In the genomic region with DNA sequence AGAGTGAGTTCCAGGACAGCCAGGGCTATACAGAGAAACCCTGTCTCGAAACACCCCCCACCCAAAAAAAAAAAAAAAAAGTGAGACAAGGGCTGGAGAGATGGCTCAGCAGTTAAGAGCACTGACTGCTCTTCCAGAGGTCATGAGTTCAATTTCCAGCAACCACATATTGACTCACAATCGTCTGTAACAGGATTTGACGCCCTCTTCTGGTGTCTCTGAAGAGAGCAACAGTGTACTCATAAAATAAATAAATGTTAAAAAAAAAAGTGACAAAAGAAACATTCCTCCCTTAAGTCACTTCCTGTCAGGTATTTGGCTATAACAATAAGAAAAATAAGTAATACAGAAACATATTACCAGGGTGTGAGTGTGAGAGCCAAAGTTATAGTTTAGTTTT, we compare ENCODE assay signal across 24 mouse cellular contexts. TPM values are rescaled to one million over a fixed set of nuclear protein-coding genes. Genes with fewer than 3 reads are reported as not detected.
DNase-seq lines count a peak whose midpoint lies in the region; ATAC-seq and TF ChIP-seq lines count a peak whose summit lies in the region.
"Had no signal": no experiment of that assay in that cellular context is flagged by ENCODE, and none has a peak within 500 bp of the region (broad histone marks: within the 10 kb centered on the region; RNA-seq: fewer than 3 reads in every experiment).

No protein-coding gene starts in this region.

- peak; percentile 49 for TF ChIP-seq CTCF in intestine, postnatal 0 days (IDR thresholded peaks at IDR 0.05; ENCODE audit: low read depth)
- TF ChIP-seq CTCF in MEL (IDR thresholded peaks at IDR 0.05 in 2 of 3, conservative IDR thresholded peaks at IDR 0.05 in 1 of 3; ENCODE audit: control insufficient read depth in 1 of 3, insufficient read depth in 1 of 3, low read depth in 2 of 3, low read length in 3 of 3, poor library complexity in 1 of 3, severe bottlenecking in 1 of 3) = peak in 1 of 3 experiments; percentile 19; a peak in 2 of 6 replicates

- TF ChIP-seq RAD21 in MEL (IDR thresholded peaks at IDR 0.05; ENCODE audit: low read depth, low read length) = peak; percentile 18; the same call in 1 of the 2 replicates

- no peaks in the 10 kb centered on the region for H3K4me1 ChIP-seq in intestine, postnatal 0 days (replicated peaks; ENCODE audit: control insufficient read depth, insufficient read depth, low read length)
- H3K4me1 ChIP-seq in intestine, embryonic 16.5 days (ENCODE audit: control insufficient read depth, insufficient read depth, low read length) = no peaks in the 10 kb centered on the region
- peaks cover 0 to 9% of the 10 kb centered on the region in 2 experiments; a peak in 2 of 4 replicates for H3K4me1 ChIP-seq in MEL (ENCODE audit: control insufficient read depth in 1 of 2, insufficient read depth in 2 of 2, low read length in 2 of 2)
- H3K4me1 ChIP-seq in neural tube, embryonic 15.5 days = peaks cover 5% of the 10 kb centered on the region; the same call in 1 of the 2 replicates
- H3K4me1 ChIP-seq: liver, embryonic 15.5 days; neural tube, embryonic 12.5 days had no signal

- no peaks in the 10 kb centered on the region for H3K27me3 ChIP-seq in intestine, postnatal 0 days (replicated peaks; ENCODE audit: control insufficient read depth, insufficient read depth, low read length)
- no peaks in the 10 kb centered on the region for H3K27me3 ChIP-seq in intestine, embryonic 16.5 days (replicated peaks; ENCODE audit: control insufficient read depth, insufficient read depth, low read length)
- no peaks in the 10 kb centered on the region for H3K27me3 ChIP-seq in MEL (ENCODE audit: control insufficient read depth in 1 of 2, insufficient read depth in 2 of 2, low read length in 2 of 2)
- H3K27me3 ChIP-seq in neural tube, embryonic 15.5 days (replicated peaks) = no peaks in the 10 kb centered on the region
- H3K27me3 ChIP-seq: hindbrain, embryonic 15.5 days; liver, embryonic 15.5 days; midbrain, embryonic 12.5 days; neural tube, embryonic 12.5 days had no signal

- TF ChIP-seq EP300 in MEL (IDR thresholded peaks at IDR 0.05; ENCODE audit: low read depth in 1 of 2, low read length in 2 of 2) = no peak

- no peak overlapping the region for H3K4me2 ChIP-seq in intestine, postnatal 0 days (replicated peaks; ENCODE audit: low read depth)
- H3K4me2 ChIP-seq in intestine, embryonic 16.5 days (ENCODE audit: low read depth, low read length) = no peak overlapping the region
- no peak overlapping the region for H3K4me2 ChIP-seq in neural tube, embryonic 15.5 days
- H3K4me2 ChIP-seq: hindbrain, embryonic 15.5 days; liver, embryonic 15.5 days; midbrain, embryonic 12.5 days; neural tube, embryonic 12.5 days had no signal

- H3K9ac ChIP-seq in intestine, postnatal 0 days (ENCODE audit: low read depth, low read length) = no peak overlapping the region
- no peak overlapping the region for H3K9ac ChIP-seq in intestine, embryonic 16.5 days (ENCODE audit: low read depth, low read length)
- no peak overlapping the region for H3K9ac ChIP-seq in MEL (ENCODE audit: control insufficient read depth, low read depth, low read length, poor library complexity, severe bottlenecking)
- H3K9ac ChIP-seq in neural tube, embryonic 15.5 days (replicated peaks) = no peak overlapping the region
- H3K9ac ChIP-seq: forebrain, postnatal 0 days; hindbrain, embryonic 15.5 days; liver, embryonic 15.5 days; midbrain, embryonic 12.5 days; neural tube, embryonic 12.5 days had no signal

- no peaks in the 10 kb centered on the region for H3K36me3 ChIP-seq in intestine, postnatal 0 days (ENCODE audit: control insufficient read depth, insufficient read depth)
- H3K36me3 ChIP-seq in intestine, embryonic 16.5 days (ENCODE audit: control insufficient read depth, insufficient read depth, low read length) = no peaks in the 10 kb centered on the region
- peaks cover 0 to 5% of the 10 kb centered on the region in 2 experiments; a peak in 2 of 4 replicates for H3K36me3 ChIP-seq in MEL (ENCODE audit: control insufficient read depth in 1 of 2, insufficient read depth in 2 of 2, low read length in 2 of 2)
- H3K36me3 ChIP-seq in neural tube, embryonic 15.5 days = no peaks in the 10 kb centered on the region
- H3K36me3 ChIP-seq: forebrain, embryonic 10.5 days; hindbrain, embryonic 15.5 days; limb, embryonic 10.5 days; liver, embryonic 15.5 days; midbrain, embryonic 12.5 days; neural tube, embryonic 12.5 days had no signal

- no peak overlapping the region for H3K4me3 ChIP-seq in intestine, postnatal 0 days (ENCODE audit: low read depth, low read length)
- no peak overlapping the region for H3K4me3 ChIP-seq in intestine, embryonic 16.5 days (ENCODE audit: low read length)
- no peak overlapping the region for H3K4me3 ChIP-seq in MEL (ENCODE audit: control insufficient read depth in 1 of 2, insufficient read depth in 1 of 2, low read depth in 2 of 2, low read length in 2 of 2)
- no peak overlapping the region for H3K4me3 ChIP-seq in neural tube, embryonic 15.5 days (replicated peaks)
- H3K4me3 ChIP-seq: forebrain, embryonic 10.5 days; hindbrain, embryonic 15.5 days; limb, embryonic 10.5 days; liver, embryonic 15.5 days; midbrain, embryonic 12.5 days; neural tube, embryonic 12.5 days had no signal

- no peaks in the 10 kb centered on the region for H3K9me3 ChIP-seq in intestine, postnatal 0 days (ENCODE audit: control insufficient read depth)
- no peaks in the 10 kb centered on the region for H3K9me3 ChIP-seq in intestine, embryonic 16.5 days (ENCODE audit: control insufficient read depth, low read length)
- no peaks in the 10 kb centered on the region for H3K9me3 ChIP-seq in MEL (replicated peaks; ENCODE audit: insufficient read depth, low read length)
- no peaks in the 10 kb centered on the region for H3K9me3 ChIP-seq in neural tube, embryonic 15.5 days (replicated peaks)
- H3K9me3 ChIP-seq: forebrain, embryonic 10.5 days; hindbrain, embryonic 15.5 days; limb, embryonic 10.5 days; liver, embryonic 15.5 days; midbrain, embryonic 12.5 days; neural tube, embryonic 12.5 days had no signal

- H3K27ac ChIP-seq in intestine, postnatal 0 days (ENCODE audit: low read depth, low read length) = no peak overlapping the region
- H3K27ac ChIP-seq in intestine, embryonic 16.5 days (ENCODE audit: low read length) = no peak overlapping the region
- H3K27ac ChIP-seq in MEL (ENCODE audit: control insufficient read depth, low read depth, low read length) = no peak overlapping the region
- no peak overlapping the region for H3K27ac ChIP-seq in neural tube, embryonic 15.5 days (replicated peaks)
- H3K27ac ChIP-seq: forebrain, embryonic 10.5 days; hindbrain, embryonic 15.5 days; limb, embryonic 10.5 days; liver, embryonic 15.5 days; midbrain, embryonic 12.5 days; neural tube, embryonic 12.5 days had no signal

- no peak for ATAC-seq in intestine, postnatal 0 days
- ATAC-seq in intestine, embryonic 16.5 days = no peak
- no peak for ATAC-seq in granulocyte monocyte progenitor cell, adult 5-6 weeks (replicated peaks; ENCODE audit: poor library complexity, severe bottlenecking)
- no peak for ATAC-seq in neural tube, embryonic 15.5 days (ENCODE audit: low FRiP score)
- ATAC-seq: forebrain, postnatal 0 days had no signal

- peak; percentile 16 for DNase-seq in retina, embryonic 14.5 days (ENCODE audit: low spot score)
- no peak for DNase-seq in retina, postnatal 1 day
- peak; percentile 35 for DNase-seq in MEL (ENCODE audit: low read depth, low spot score)
- DNase-seq: adrenal gland, postnatal 36 days; cerebellum, adult 18-20 months; cerebellum, postnatal 25 days; forebrain, postnatal 0 days; heart, adult 11 months; heart, postnatal 36 days; kidney, adult 8-10 months; kidney, postnatal 36 days; lung, postnatal 10 days; spleen, adult 18-20 months; thymus, adult 18-20 months had no signal

- 55% methylated on average over 3 of the region's 3 CpGs for WGBS in intestine, postnatal 0 days
- WGBS in intestine, embryonic 16.5 days = 57% methylated on average over 3 of the region's 3 CpGs
- 80% methylated on average over 3 of the region's 3 CpGs for WGBS in neural tube, embryonic 15.5 days

- H3K79me2 ChIP-seq in MEL (ENCODE audit: control insufficient read depth, insufficient read depth, low read length, poor library complexity) = no peaks in the 10 kb centered on the region

- TF ChIP-seq POLR2A in MEL (IDR thresholded peaks at IDR 0.05; ENCODE audit: control insufficient read depth in 1 of 2, insufficient read depth in 1 of 2, low read depth in 1 of 2, low read length in 2 of 2, poor library complexity in 1 of 2) = no peak

TF ChIP-seq in MEL, 35 proteins besides CTCF, POLR2A, EP300 and RAD21:
- no peak for TF ChIP-seq POLR2AphosphoS2 (IDR thresholded peaks at IDR 0.05; ENCODE audit: low read length)
- peak; percentile 37 for TF ChIP-seq ZNF384 (IDR thresholded peaks at IDR 0.05; ENCODE audit: low read depth, low read length)
- peak; percentile 40 for TF ChIP-seq SMC3 (IDR thresholded peaks at IDR 0.05; ENCODE audit: low read depth, low read length)
- no peak for TF ChIP-seq GABPA (IDR thresholded peaks at IDR 0.05; ENCODE audit: low read depth, low read length)

RNA-seq across cellular contexts. Expression of a gene that starts 41.0 kb away (rescaled TPM):
- polyA plus RNA-seq in intestine, postnatal 0 days (2015; fragmentation: Nextera tagmentation; extraction: Ambion mirVana) = 91.4 and 103 TPM in 2 replicates
- 220 and 232 TPM in 2 replicates for polyA plus RNA-seq in intestine, embryonic 16.5 days (2015; fragmentation: Nextera tagmentation; extraction: Ambion mirVana)
- total RNA-seq in MEL (2012; rRNA removed) = 209 and 234 TPM in 2 replicates
- polyA plus RNA-seq in MEL (2012; ENCODE audit: insufficient read depth in 1 of 2, insufficient read length in 2 of 2, low read depth in 1 of 2, low replicate concordance in 2 of 2, missing spikeins in 1 of 2) = 100 to 1,000 TPM; 239 to 426 TPM
- 371 and 391 TPM in 2 replicates for total RNA-seq in granulocyte monocyte progenitor cell, adult 5-6 weeks (2014; fragmentation: Nextera tagmentation)
- total RNA-seq in granulocyte monocyte progenitor cell, adult 5-6 weeks (2017) = 510 and 593 TPM in 2 replicates
- polyA plus RNA-seq in neural tube, embryonic 15.5 days (2015; fragmentation: Nextera tagmentation; extraction: Ambion mirVana) = 304 and 308 TPM in 2 replicates
